Mouse (Mus musculus): ENCODE data around the gene Ocln. TPM values are rescaled to one million over a fixed set of nuclear protein-coding genes. Genes with fewer than 3 reads are reported as not detected.
A peak's percentile ranks its signal among the peaks of the same experiment; 100 is the strongest.
"Not testable (repeated sequence)": the region's sequence is repeated elsewhere in the genome, so short reads cannot be mapped to it uniquely, and the experiment has no call there.

The Ocln gene
- total and polyA plus RNA-seq, 3 experiments: 0.27 TPM; not detected in 2

- no peak for TF ChIP-seq TAL1 (conservative IDR thresholded peaks at IDR 0.05; ENCODE audit: low read depth, low read length)
- TF ChIP-seq GATA2 (IDR thresholded peaks at IDR 0.05; ENCODE audit: borderline replicate concordance, low read depth, low read length): no peak
- no peak for TF ChIP-seq GATA1 (IDR thresholded peaks at IDR 0.05; ENCODE audit: borderline replicate concordance, low read length)
- no peak for TF ChIP-seq POLR2AphosphoS5 (IDR thresholded peaks at IDR 0.05; ENCODE audit: insufficient replicate concordance, low read depth, low read length)
- no peak for TF ChIP-seq CTCF (IDR thresholded peaks at IDR 0.05; ENCODE audit: low read depth, low read length)
- Histone ChIP-seq H3K9me3 (replicated peaks) (no peaks in the 10 kb centered on the region), H3K27me3 (ENCODE audit: insufficient read depth, low read length) (peaks cover 8% of the 10 kb centered on the region; the same call in 1 of the 2 replicates), H3K4me1 (ENCODE audit: insufficient read depth, low read depth, low read length) (no peaks in the 10 kb centered on the region; the same call in 1 of the 2 replicates), H3K36me3 (replicated peaks) (no peaks in the 10 kb centered on the region), H3K4me3 (ENCODE audit: low read depth, low read length) (no peak overlapping the region)
- no peak for ATAC-seq (ENCODE audit: extremely low read depth, insufficient number of reproducible peaks, low FRiP score, poor library complexity, severe bottlenecking)
- DNase-seq (ENCODE audit: low spot score): no peak
Observed at GRCm38 (mm10) chr13:100512792-100513191, 39.7 kb downstream of the Ocln start.

DNA sequence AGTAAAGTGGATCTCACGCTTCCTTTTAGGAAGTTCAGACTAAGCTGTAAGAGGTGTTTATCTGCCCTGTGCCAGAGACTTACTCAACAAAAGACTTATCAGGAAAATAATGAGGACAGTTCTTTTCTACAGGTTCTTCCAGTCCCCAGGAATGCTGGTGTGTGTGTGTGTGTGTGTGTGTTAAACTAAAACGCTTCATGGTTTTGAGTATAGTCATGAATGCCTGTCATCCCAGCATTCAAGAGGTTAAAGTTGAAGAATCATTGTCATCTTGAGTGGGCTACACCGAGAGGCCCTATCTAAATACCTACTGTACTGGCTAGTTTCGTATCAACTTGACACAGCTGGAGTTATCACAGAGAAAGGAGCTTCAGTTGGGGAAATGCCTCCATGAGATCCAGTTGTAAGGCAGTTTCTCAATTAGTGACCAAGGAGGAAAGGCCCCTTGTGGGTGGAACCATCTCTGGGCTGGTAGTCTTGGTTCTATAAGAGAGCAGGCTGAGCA lies 40.6 kb downstream of the Ocln start:
- Histone ChIP-seq H3K27me3 (ENCODE audit: insufficient read depth, low read length) (peaks cover 8% of the 10 kb centered on the region; the same call in 1 of the 2 replicates), H3K36me3 (replicated peaks) (no peaks in the 10 kb centered on the region), H3K4me3 (ENCODE audit: low read depth, low read length) (no peak overlapping the region), H3K9me3 (replicated peaks) (no peaks in the 10 kb centered on the region), H3K4me1 (ENCODE audit: insufficient read depth, low read depth, low read length) (no peaks in the 10 kb centered on the region)
- no peak for TF ChIP-seq CTCF (IDR thresholded peaks at IDR 0.05; ENCODE audit: low read depth, low read length)
- no peak for TF ChIP-seq GATA1 (IDR thresholded peaks at IDR 0.05; ENCODE audit: borderline replicate concordance, low read length)
- TF ChIP-seq POLR2AphosphoS5 (IDR thresholded peaks at IDR 0.05; ENCODE audit: insufficient replicate concordance, low read depth, low read length): no peak
- no peak for TF ChIP-seq TAL1 (conservative IDR thresholded peaks at IDR 0.05; ENCODE audit: low read depth, low read length)
- TF ChIP-seq GATA2 (IDR thresholded peaks at IDR 0.05; ENCODE audit: borderline replicate concordance, low read depth, low read length): no peak
- DNase-seq (ENCODE audit: low spot score) (no peak), ATAC-seq (ENCODE audit: extremely low read depth, insufficient number of reproducible peaks, low FRiP score, poor library complexity, severe bottlenecking) (no peak)

DNA sequence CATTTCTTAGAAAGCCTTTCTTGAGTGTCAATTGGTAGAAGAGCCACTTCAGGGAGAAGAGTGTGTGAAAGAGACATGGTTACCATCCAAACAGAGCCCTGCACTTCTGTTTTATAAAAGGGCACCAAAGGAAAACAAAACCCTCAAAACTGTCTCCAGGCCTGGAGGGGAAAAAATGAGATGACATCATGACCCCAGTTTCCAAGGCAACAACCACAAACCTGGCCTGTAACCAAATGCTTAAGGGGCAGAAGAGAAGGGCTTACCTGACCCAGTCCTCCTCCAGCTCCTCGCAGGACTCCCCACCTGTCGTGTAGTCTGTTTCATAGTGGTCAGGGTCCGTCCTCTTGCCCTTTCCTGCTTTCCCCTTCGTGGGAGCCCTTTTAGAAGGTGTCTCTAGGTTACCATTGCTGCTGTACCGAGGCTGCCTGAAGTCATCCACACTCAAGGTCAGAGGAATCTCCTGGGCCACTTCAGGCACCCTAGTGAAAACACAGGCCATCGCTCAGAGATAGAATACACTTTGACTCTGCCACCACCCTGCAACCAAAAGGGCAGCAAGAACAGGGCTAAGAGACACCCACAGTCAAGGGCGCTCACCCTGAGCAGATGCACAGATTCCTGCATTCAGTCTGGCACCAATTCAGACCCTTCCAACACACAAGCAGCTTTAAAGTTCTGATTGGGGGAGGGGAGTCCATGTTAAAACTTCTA lies 41.2 kb downstream of the Ocln start:
- DNase-seq (ENCODE audit: low spot score) (no peak), ATAC-seq (ENCODE audit: extremely low read depth, insufficient number of reproducible peaks, low FRiP score, poor library complexity, severe bottlenecking) (no peak)
- Histone ChIP-seq H3K4me3 (ENCODE audit: low read depth, low read length) (no peak overlapping the region), H3K4me1 (ENCODE audit: insufficient read depth, low read depth, low read length) (no peaks in the 10 kb centered on the region), H3K27me3 (ENCODE audit: insufficient read depth, low read length) (peaks cover 7% of the 10 kb centered on the region; the same call in 1 of the 2 replicates), H3K36me3 (replicated peaks) (no peaks in the 10 kb centered on the region), H3K9me3 (replicated peaks) (no peaks in the 10 kb centered on the region)
- TF ChIP-seq TAL1 (conservative IDR thresholded peaks at IDR 0.05; ENCODE audit: low read depth, low read length): no peak
- TF ChIP-seq CTCF (IDR thresholded peaks at IDR 0.05; ENCODE audit: low read depth, low read length): no peak
- TF ChIP-seq POLR2AphosphoS5 (IDR thresholded peaks at IDR 0.05; ENCODE audit: insufficient replicate concordance, low read depth, low read length): no peak
- TF ChIP-seq GATA1 (IDR thresholded peaks at IDR 0.05; ENCODE audit: borderline replicate concordance, low read length): no peak
- no peak for TF ChIP-seq GATA2 (IDR thresholded peaks at IDR 0.05; ENCODE audit: borderline replicate concordance, low read depth, low read length)

DNA sequence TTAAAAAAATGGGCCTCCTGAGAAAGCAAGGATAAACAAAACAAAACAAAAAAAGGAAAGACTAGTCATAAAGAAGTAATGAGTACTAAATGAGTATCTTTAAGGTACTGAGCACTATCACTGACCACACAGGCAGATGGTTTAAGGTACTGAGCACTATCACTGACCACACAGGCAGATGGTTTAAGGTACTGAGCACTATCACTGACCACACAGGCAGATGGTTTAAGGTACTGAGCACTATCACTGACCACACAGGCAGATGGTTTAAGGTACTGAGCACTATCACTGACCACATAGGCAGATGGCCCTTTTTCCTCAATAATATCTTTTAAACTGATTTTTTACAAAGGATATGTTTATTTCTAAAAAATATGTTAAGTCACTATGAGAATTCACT lies 52.9 kb downstream of the Ocln start:
- not testable (repeated sequence) for H3K9me3 ChIP-seq (replicated peaks); H3K36me3 ChIP-seq (replicated peaks); DNase-seq (ENCODE audit: low spot score); H3K27me3 ChIP-seq (ENCODE audit: insufficient read depth, low read length); H3K4me3 ChIP-seq (ENCODE audit: low read depth, low read length); ATAC-seq (ENCODE audit: extremely low read depth, insufficient number of reproducible peaks, low FRiP score, poor library complexity, severe bottlenecking); H3K4me1 ChIP-seq (ENCODE audit: insufficient read depth, low read depth, low read length)
- 0 out of 2 replicates have a peak, but pooled peaks have one; percentile 13 for TF ChIP-seq TAL1 (conservative IDR thresholded peaks at IDR 0.05; ENCODE audit: low read depth, low read length)

DNA sequence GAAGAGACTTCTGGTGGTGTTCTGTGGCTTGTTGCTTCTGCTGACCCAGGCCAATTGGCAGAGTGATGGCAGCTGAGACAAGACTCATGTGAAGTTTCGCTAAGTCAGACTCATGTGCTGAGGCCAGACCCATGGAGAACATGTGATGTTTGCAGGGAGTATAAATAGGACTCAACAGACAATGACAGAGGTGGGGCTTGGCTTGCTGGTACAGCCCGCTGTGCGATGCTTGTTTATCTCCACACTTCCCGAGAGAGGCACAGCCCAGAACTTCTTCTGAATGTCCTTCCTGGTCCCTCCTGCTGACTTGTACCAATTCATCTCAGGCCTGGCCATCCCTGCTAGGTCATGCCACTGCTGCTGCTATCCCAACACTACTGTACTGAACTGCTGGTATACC lies 57.2 kb downstream of the Ocln start:
- Histone ChIP-seq H3K36me3 (replicated peaks) (peaks cover 2% of the 10 kb centered on the region), H3K4me3 (ENCODE audit: low read depth, low read length) (no peak overlapping the region), H3K27me3 (ENCODE audit: insufficient read depth, low read length) (0 out of 2 replicates have a peak, but pooled peaks cover 5% of the 10 kb centered on the region), H3K9me3 (replicated peaks) (no peaks in the 10 kb centered on the region), H3K4me1 (ENCODE audit: insufficient read depth, low read depth, low read length) (peaks cover 15% of the 10 kb centered on the region)
- TF ChIP-seq CTCF (IDR thresholded peaks at IDR 0.05; ENCODE audit: low read depth, low read length) (no peak), GATA1 (IDR thresholded peaks at IDR 0.05; ENCODE audit: borderline replicate concordance, low read length) (no peak), GATA2 (IDR thresholded peaks at IDR 0.05; ENCODE audit: borderline replicate concordance, low read depth, low read length) (no peak), POLR2AphosphoS5 (IDR thresholded peaks at IDR 0.05; ENCODE audit: insufficient replicate concordance, low read depth, low read length) (no peak), TAL1 (conservative IDR thresholded peaks at IDR 0.05; ENCODE audit: low read depth, low read length) (no peak)
- ATAC-seq (ENCODE audit: extremely low read depth, insufficient number of reproducible peaks, low FRiP score, poor library complexity, severe bottlenecking): no peak
- DNase-seq (ENCODE audit: low spot score): no peak

GRCm38 (mm10) chr13:100494370-100494769 lies 58.1 kb downstream of the Ocln start:
- H3K4me1 ChIP-seq (ENCODE audit: insufficient read depth, low read depth, low read length): peaks cover 15% of the 10 kb centered on the region
- not testable (repeated sequence) for H3K36me3 ChIP-seq (replicated peaks); H3K27me3 ChIP-seq (ENCODE audit: insufficient read depth, low read length); DNase-seq (ENCODE audit: low spot score); H3K4me3 ChIP-seq (ENCODE audit: low read depth, low read length); ATAC-seq (ENCODE audit: extremely low read depth, insufficient number of reproducible peaks, low FRiP score, poor library complexity, severe bottlenecking); H3K9me3 ChIP-seq (replicated peaks)

Data from G1E (cell line).